Mouse (Mus musculus) CD8-positive naive resting alpha-beta T cell, adult 2 months (primary cell): ENCODE data around the gene P3h1.

Experiments
- DNase-seq, 2 experiments: peaks; one replicate each; pipeline ENCODE4 v3.0.0; 2022; ENCODE audit warnings: low read depth in 2 of 2, low spot score in 2 of 2

Gene P3h1

DNA sequence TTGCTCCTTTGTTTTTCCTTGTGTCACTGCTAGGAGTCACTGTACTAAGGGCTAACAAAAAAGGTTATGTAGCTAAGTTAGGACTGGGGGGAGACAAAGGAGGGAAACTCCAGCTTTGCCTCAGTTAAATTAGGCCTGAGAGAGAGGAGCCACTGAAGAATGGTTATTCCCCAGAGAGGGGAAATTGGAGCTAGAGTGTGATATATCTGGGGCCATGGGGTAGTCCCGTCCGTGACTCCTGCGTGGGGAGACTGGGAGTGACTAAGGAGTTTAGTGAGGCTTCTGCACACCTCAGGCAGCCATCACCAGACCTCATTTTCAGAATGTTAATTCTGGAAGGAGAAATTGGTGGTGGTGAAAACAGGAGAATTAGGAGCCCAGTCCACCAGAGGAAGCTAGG lies 1.6 kb downstream of the P3h1 start:
- no peak for DNase-seq

- DNase-seq: no peak
Measured at GRCm38 (mm10) chr4:119238661-119239060, 5.9 kb downstream of the P3h1 start.

GRCm38 (mm10) chr4:119239181-119239682 lies 6.5 kb downstream of the P3h1 start:
- peak; percentile 43 to 50 for DNase-seq

DNA sequence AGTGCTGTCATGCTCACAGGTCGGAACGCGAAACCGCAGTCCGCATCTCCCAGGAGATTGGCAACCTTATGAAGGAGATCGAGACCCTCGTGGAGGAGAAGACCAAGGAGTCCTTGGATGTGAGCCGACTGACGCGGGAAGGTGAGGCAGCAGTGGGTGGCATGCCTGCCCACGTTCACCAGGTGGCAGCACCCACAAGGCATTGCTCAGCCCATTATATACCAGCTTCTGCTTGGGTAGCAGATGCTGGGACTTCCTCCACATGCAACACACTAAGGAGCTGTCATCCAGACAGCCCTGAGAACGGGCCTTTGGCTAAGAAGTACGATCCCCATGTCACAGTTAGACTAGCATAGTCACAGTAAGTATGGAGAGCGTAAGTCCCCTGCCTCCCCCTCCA lies 8.9 kb downstream of the P3h1 start:
- peak in 1 of 2 experiments; percentile 9 for DNase-seq

DNA sequence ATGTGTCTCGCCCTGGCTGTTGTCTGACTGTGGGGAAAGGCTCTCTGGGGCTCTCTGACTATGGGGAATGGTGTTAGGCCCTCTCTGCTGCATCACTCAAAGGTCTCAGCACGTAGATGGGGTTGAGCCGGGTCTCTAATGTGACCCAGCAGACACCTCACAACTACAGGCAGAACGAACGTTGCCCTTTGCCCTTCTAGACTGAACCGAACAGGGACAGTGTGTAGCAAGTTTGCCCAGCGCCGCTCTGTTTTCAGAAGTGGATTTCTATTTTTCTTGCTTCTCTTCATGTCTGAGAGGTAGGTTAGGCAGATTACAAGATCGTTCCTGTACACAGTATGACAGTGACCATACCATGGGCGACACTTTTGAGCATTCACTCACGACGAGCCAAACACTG lies 9.9 kb downstream of the P3h1 start:
- no peak for DNase-seq

- DNase-seq: no peak
Measured at GRCm38 (mm10) chr4:119244468-119245240, 11.9 kb downstream of the P3h1 start.

DNA sequence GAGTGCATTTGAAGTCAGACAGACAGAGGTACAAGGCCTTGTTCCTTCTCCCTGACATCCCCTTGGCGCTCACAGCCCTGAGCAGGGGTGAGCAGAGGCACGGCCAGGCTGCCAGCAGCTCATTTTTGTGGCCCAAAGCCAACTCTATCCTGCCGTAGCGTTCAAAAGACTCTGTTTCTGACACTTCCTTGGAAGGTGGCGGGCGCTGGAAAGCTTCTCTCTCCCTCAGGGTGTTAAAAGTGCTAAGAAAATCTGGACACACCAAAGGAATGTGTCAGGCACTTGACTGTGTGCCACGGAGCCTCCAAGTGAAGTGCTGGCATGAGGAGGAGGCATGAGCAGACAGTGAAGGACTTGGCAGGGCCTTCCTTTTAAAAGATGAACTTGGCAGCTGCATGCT lies 12.8 kb downstream of the P3h1 start:
- no peak for DNase-seq

- DNase-seq: no peak
Measured at GRCm38 (mm10) chr4:119245961-119246360, 13.2 kb downstream of the P3h1 start.

DNA sequence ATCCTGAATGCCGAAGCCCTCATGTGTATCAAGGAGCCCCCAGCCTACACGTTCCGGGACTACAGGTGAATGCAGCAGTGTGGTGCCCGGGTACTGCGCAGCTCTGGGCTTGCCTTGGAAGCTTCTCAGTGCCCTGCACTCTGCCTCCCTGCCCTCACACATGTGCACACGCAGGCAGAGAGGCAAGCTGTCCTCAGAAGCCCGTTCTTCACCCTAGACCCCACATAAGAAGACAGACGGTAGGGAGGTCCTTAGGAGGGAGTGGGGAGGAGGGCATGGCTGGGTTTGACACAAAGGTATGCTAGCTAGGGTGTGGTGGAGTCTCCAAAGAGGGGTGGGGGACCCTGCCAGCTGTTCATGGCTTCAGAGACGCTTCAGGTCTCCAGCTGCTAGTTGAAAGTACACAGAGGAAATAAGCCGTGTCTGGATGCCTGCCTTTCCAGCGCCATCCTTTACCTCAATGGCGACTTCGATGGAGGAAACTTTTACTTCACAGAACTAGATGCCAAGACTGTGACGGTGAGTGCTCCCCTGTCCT lies 14.0 kb downstream of the P3h1 start:
- DNase-seq: no peak

DNA sequence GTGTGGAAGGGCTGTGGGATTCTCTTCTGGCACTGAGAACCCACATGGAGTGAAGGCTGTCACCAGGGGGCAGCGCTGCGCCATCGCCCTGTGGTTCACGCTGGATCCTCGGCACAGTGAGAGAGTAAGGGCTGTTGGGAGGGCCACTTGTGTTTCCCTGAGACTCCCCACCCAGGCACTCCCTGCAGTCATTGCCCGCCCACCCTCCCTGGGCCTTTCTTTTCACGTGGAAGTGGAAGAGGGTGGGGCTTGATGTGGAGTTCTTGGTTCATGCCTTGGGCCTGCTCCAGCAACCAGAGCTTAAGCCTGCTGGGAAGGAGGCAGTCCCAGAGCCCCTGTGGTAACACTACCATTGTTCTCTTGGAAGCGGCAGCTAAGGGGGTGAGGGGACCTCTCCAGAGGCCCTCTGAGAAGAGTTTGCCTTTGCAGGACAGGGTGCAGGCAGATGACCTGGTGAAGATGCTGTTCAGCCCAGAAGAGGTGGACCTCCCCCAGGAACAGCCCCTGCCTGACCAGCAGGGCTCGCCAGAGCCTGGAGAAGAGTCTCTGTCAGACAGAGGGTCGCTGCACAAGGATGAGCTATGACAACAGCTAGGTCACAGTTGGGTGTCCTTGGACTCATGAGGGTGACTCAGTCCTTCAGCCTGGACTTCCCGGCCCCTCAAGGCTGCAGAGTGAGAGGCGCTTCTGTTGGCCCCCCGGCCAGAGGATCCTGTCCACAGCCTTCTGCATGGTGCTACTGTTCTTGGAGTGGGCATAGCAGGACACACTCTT lies 14.9 kb downstream of the P3h1 start:
- DNase-seq: peak; percentile 40 to 63

GRCm38 (mm10) chr4:119248407-119248965 lies 15.8 kb downstream of the P3h1 start:
- DNase-seq: no peak

DNA sequence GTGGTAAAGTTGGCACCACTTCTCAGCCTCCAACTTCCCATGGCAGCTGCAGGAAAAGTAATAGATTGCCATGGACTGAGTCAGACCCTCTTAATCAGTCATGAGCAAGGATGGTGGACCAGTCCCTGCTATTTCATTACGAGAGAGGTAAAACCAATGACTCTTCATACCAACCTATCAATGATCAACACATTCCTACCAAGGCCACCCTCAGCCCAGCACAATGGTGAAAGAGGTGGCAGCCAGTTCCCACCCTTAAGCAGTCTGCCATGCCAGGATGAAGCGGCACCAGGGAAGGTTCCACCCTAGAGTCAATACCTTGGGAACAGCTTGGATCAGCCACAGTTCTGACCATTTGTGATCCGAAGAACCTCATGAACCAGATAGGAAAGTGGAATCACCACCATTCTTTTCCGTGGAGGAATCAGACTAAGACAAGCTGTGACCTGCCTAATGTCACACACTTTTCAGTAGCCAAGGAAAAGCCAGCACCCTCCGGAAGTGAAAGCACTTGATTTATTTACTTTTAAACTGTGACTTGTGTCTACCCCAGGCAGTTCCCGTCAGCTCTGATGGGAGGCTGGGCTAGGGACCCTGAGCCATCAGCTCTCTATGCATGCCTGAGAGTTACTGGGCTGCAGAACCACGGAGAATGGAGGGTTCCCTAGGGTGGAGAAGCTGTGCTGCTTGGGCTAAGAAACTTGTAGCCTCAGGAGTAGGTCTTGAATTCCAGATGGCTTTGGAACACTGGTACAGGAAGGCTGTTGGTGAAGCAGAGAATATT lies 19.5 kb downstream of the P3h1 start:
- no peak for DNase-seq

DNA sequence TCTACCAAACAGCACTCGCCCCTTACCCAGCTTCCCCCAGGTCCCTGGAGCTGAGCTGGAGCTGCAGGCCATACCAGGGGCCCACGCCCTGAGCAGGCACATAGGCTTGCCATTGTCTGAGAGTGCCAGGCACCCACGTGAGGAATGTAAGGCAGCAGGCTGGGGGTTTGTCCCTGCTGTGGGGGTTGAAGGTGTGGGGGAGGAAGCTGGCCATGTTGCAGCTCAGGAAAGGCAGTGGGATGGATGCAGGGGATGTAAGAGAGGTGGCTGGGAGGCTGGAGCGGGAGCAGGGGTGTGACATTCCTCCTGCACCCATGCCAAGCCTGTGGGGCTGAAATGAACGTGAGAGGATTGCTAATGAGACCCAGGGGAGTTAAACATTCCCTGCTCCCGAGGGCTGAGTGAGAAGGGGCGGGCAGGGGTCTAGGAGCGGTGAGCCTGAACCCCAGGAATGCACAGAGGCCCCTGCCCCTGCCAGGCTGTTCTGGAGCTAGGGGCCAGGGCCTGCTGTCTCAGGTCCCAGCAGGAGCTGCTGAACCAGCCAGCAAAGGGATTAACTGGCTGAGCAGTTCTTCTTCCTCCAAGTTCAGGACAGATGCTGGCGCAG lies 21.4 kb downstream of the P3h1 start:
- DNase-seq: no peak

DNA sequence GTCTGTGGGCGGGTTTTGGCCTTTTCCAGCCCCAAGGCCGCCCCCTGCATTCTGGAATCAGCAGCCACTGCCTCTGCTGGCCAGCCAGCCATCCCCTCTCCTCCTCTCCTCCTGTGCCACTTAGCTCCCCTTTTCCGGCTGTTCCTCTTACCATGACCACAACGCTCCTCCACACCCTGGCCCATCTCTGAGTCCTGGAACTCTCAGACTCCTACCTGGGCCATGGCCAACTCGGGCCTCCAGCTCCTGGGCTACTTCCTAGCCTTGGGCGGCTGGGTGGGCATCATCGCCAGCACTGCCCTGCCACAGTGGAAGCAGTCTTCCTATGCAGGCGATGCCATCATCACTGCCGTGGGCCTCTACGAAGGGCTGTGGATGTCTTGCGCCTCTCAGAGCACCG lies 22.6 kb downstream of the P3h1 start, which contains the start of gene Cldn19:
TSS of gene Cldn19 (plus strand) at position 64 of the 400 bp plus-strand sequence.
- no peak for DNase-seq

- no peak for DNase-seq
Measured at GRCm38 (mm10) chr4:119257083-119257482, 24.4 kb downstream of the P3h1 start.

DNA sequence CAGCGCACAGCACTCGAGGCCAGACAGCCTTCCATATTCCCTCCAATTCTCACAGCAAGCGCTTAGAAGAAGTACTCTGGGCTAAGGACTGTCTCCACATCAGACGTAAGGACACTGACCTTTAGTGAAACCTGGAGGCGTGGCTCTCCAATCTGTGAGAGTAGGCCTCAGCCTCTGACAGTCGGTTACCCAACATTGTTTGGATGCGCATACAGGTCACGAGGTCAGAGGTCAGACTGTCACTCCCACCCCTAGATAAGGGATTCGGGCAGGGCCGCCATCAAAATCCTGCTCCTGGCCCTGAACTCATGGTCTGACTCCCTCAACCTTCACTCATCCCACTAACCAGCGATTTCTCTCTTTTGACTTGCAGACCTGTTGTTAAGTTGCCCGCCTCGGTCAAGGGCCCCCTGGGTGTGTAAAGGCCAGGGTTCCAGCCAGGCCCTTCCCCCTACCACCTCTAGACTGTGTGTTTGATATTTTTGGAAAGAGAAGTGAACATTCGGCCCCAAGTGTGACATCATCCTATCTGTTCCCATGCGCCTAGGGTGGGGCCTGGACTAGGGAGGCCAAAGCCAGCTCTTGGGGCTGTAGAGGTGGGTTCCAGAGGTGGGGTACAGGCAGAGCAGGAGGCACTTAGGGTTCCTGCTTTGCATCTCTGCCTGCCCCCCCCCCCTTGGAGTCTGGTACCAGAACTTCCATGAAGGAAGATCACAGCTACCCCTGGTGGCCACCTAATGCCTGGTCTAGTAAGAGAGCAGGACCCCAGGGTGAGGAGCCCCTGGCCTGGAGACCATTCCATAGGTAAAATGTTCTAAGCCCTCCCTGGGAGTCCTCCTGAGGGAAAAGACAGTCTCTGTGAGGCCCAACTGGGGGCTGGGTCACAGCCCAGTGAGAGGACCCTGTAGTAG lies 26.9 kb downstream of the P3h1 start:
- no peak for DNase-seq

DNA sequence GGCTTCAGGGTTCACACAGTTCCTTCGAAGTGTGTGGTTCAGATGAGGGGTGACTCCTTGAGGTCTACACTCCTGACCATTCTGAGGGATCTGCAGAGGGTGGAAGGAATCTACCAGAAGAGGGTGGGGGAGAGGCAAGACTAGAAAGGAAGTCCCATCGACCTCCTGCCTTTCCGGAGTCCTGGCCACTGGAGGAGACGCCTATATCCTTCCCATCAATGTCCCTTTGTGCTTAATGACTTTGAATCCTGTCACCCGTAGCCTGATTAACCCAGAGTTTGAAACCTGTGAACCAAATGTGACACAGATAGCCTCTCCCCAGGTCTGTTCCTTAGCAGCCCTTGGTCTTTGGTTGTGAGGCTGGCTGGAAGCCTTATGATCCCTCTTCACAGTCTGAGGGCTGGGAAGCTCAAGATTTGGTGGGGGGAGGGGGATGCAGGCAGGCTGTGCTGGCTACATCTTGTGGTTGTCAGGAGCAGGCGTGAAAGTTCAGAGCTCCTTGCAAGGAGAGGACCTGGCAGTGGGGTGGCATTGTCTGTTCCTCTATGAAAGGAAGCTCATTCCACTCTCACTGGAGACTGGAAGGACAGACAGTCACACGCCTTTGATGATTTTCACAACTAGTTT lies 28.5 kb downstream of the P3h1 start:
- no peak for DNase-seq

DNA sequence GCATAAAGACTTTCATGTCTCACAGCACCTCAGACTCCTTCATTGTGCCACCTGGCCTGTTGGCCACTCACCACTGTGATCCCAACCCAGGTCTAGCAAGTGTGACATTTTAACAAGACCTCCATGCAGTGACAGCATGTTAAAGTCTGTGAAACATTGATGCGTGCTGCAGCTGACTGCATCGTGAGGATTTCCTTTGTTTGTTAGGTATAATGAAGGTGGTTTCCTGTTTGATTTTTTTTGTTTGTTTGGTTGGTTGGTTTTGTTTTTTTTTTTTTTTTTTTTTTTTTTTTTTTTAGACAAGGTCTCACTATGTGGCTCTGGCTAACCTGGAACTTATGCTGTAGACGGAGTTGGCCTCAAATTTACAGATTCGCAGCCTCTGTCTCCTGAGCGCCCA lies 29.8 kb downstream of the P3h1 start:
- DNase-seq: no peak

DNA sequence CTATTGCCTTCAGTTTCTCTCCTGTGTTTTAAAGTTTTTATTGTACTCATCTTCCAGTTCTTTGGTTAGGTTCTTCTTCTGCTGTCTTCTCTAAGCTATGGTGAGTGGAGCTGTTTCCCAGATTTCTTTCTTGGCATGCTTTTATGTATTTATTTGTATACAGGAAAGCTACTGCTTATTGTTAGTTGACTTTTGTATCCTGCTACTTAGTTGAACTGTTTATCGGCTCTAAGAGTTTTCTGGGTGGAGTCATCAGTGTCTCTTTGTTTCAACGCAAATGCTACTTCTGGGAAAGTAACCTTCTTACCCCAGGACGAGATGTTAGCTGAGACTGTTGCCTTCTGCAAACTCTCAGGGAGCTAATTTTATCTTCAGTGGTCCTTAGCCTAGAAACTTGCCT lies 30.7 kb downstream of the P3h1 start:
- DNase-seq: no peak
